Mouse (Mus musculus) gastrocnemius, postnatal 25 days (tissue): ENCODE results near the gene Ccdc141. TPM values are rescaled to one million over a fixed set of nuclear protein-coding genes. Genes with fewer than 3 reads are reported as not detected.
A peak's percentile ranks its signal among the peaks of the same experiment; 100 is the strongest.

Experiments used
- DNase-seq: peaks from one replicate; pipeline ENCODE4 v3.0.0; 2022
- total RNA-seq, 2 experiments: library from RNA; stranded (reverse); gene quantifications; 1 replicate in 1 of 2; 2 replicates in 1 of 2; pipeline ENCODE4 v1.2.3; 2021

Gene Ccdc141
- total RNA-seq, 2 experiments from 2014 or later: 10.7 to 14.5 TPM

DNA sequence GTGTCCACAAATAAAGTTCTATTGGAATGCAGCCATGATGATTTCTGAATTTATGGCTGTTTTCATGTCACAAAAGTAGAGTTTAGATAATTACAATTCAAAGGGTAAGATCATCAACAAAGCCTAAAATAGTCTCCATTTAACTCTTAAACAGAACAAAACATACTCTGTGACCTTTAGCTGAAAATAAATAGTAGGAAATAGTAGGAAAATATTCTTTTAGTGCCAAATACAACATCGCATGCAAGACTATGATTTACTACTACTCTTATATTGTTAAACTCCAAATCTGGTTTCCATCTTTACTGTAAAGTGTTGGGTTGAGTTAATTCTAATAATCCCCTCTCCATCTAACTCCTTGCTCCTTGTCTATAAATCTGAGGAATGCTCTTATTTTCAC is 37.0 kb downstream of the Ccdc141 start:
- DNase-seq: no peak

DNA sequence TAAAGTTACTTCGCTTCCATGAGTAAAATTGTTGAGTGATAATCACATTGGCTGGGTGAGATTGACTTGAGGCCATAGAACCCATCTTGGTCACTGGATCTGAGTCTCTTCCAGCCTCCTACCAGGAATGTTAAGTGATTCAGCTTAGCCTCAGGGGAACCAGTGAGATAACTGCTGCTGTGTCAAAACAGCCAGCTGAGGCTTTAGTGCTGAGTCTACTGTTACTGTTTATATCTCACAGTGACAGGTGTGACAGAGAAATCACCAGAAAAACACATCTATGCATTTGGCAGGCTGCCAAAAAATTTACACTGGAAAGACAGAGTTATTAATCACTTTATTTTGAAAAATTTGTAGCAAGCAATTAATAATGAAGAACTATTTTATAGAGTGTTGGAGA is 43.5 kb downstream of the Ccdc141 start:
- no peak for DNase-seq

DNA sequence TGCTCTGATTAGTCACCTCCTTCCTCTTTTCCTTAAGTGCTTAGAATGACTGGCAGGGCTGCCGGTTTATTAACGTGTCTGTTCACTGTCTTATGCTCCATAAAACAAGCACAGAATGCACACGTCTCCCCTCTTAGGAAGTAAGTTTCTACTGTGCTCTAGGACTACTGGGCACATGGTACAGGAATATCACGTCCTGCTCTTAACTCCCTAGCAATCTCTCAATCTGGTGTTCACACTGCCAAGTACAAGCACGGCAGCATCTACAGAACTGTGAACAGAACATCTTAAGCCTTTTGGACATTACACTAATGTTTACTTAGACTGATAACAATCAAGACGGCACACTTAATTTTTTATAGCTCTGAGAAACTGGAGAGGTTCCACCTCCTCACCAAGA is 52.3 kb downstream of the Ccdc141 start:
- no peak for DNase-seq

DNA sequence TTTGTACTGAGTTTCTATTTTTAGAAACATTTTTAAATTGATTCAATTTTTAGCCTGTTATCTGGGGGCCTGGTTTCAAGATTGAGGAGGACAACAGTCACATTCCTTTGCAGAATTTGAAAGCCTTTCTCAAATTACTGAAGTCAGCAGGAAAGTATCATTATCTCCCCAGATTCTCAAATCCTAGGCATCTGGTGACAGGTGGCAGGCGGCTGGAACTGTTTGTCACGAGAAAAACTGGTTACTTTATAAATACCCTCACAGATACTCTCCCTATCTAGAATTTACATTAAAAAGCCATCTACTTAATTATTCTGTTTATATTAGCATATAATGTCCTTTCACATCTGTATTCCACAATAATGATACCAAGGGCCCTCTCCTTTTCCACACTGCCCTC is 56.1 kb downstream of the Ccdc141 start:
- DNase-seq: no peak

DNA sequence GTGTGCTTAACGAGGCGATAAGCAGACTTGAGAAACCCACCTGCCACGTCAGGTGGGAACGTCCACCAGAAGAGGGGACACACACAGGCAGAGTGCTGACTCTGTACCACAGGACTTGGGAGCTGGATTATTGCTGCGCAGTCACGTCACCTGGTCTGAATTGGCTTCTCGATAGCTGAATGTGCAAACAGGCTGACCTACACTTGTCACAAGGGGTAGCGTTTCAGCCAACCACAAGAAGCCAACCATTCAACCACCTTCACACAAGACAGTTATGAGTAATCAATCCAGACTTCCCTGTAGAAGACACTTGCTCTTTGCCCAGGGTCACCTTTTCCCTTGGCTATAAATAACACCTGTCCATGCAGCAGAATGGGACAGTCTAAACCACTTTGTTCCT is 56.6 kb downstream of the Ccdc141 start:
- DNase-seq: peak; percentile 20

DNA sequence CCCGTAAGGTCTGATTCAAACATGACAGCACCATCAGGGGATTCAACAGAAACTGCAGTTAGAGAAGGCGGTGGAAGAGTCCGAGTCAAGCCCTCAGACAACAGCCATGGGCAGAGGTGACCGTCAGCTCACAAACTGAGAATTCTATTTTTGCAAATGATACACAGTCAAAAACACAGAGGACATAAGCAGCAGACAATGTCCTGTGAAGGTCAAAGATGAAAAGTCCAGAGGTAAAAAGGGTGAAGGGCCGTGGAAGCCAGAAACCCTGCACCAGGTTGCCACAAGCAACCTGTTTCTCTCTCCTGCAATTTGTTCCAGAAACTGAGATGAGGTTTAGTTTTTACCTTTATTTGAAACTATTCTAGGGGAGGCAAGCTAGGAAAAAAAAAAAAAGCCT is 57.4 kb downstream of the Ccdc141 start:
- DNase-seq: no peak

DNA sequence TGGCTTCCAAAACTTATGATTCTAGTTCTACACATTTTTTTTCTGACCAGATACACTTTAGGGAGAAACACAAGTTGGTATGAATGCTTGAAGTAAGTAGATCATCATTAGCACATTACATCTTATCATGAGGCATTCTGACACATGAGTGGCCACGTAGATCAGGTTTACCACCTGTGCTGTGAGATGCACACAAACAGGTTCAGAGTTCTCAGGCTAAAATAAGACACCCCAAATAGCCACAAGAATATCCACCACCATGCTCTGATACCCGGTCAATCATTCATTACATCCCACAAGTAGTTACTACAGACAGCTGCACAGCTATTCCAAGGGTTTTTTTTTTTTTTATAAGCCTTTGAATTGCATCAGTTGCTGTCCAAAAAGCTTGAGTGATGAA is 59.3 kb downstream of the Ccdc141 start:
- no peak for DNase-seq

DNA sequence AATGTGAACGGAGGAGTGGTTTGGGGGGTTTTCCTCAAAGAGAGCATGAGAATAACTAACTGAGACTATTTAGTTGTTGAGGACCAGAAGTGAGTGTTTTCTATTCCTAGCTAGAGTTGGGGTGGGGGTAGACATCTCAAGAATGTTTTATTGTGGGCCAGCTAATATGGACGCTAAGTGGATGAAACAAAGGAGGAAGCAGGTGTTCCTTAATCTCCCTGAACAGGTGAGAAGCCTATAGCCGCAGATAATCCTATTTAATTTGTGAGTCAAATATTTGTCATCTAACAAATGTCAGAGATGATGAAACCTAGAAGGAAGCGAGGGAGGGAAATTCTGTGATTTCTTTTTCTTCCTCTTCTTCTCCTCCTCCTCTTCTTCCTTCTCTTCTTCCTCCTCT is 60.1 kb downstream of the Ccdc141 start:
- DNase-seq: no peak

DNA sequence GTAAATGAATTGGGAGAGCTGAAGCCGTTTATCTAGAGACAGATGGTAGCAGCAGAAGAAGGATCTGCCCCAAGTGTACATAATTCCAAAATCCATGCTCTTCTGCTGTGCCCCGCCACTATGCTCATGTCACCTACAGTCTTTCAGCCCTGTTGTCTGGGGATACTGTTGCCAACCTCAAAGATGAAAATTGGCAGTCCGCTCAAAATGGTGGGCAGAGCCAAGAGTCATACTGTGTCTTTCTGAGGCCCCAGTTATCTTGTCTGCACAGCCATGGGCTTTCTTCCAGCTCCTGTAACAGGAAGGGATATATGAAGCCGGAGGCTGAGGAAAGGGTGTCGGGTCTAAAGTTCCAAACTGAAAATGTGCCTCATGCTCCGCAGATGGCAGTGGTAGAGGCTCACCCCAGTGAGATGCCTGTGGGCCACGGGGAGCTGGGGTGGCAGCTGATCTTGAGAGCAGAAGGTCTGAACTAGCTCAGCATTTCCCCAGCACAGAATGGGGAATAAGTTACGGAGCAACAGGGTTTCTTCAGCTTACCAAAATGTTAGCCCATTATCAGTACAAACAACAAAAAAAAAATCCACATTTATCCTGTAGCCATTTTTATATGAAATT is 60.8 kb downstream of the Ccdc141 start:
- peak; percentile 12 for DNase-seq

DNA sequence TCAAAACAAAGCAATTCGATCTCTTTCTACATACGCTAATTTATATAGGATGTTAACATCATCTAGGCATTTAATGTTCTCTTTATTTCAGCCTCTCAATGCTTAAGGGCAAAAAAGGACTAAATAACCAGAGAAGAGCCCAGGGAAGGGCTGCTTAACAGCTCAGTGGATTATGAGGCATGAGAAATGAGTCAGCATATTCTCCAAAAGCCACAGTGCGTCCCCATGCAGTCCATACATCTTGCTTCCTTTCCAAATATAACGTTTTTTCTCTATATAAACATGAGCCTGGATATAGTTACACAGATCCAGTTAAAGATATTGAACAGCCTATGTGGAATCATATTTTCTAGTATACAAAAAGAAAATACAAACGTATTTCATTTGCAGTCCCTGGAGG is 61.9 kb downstream of the Ccdc141 start:
- DNase-seq: no peak

DNA sequence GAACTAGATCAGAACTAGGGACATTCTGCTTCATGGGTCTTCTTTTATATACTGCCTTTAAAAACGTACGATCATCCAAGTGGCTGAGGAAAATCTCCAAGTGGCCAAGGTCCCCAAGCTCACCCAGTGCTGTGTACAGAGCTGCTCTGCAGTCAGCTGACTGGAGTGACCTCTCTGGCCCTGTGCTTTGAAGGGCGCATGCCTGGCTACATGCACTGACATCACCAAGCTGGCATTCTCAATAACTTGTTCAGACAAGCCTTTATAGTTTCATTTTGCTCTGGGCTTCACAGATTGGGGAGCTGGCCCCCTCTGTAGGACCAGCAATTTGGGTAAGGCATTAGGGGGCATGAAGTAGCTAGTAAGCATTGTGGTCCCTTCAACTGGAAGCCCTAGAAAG is 64.3 kb downstream of the Ccdc141 start:
- no peak for DNase-seq

DNA sequence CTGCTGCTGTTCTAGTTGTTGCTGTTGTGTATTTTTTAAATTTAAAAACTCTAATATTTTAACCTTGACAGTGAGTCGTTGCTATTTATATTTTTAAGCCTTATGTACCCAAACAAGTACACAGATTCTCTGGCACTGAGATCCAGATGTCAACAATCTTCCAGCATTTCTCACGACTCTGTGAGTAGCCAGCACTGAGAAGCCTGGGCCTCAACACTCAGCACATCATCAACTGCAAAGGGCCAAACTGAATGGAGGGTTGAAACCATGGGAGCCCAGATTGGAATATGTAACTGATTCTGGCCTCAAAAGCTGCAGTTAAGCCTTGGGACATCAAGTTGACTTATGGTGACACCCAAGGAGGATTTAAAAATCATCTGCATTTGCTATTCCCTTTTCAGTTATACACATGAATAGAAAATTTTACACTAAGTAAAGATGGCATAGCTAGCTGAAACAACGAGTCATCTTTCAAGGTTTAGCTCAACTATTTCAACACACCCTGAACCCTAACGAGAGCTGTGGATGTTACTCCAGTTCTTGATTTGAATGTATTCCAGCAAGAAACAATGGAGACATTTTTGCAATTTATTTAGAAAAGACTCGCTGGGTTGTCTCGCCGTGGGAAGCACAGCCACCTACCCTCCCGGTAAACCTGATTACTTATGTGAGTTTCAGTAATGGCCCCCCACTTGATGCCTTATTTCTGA is 65.3 kb downstream of the Ccdc141 start:
- DNase-seq: no peak

DNA sequence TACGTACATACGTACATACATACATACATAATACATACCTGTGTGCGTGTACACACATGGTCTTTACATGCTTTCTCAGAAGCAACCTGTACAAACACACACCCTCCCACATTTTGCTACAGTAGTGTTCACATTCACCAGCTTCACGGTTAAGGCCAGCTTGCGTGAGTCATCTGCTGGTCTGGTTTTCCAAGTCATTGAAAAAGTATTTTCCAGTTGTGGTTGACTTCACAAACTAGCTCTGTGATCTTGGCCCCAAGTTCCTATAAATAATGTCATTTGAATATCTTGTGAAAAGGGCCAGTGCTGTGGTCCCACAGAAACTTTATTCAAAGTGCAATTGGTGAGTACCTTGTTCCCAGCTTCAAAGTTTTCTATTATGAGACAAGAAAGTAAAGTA is 67.9 kb downstream of the Ccdc141 start:
- no peak for DNase-seq

DNA sequence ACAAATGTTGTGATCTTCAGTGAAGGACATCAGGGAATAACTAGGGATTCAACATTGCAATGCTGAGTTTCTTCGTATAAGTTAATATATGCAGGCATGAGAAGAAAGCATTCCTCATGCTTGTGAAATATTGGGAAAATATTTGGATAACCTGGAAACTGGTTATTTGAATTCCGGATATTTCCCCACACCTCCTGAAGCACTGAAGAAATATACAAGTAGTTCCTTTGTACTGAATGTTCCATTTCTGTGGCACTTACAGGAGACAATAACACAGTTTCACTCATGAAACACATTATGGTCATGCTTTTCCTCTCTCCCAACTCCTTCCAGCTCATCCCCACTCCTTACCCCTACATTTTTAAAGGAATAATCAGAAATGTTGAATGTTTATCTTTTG is 70.6 kb downstream of the Ccdc141 start:
- DNase-seq: no peak

DNA sequence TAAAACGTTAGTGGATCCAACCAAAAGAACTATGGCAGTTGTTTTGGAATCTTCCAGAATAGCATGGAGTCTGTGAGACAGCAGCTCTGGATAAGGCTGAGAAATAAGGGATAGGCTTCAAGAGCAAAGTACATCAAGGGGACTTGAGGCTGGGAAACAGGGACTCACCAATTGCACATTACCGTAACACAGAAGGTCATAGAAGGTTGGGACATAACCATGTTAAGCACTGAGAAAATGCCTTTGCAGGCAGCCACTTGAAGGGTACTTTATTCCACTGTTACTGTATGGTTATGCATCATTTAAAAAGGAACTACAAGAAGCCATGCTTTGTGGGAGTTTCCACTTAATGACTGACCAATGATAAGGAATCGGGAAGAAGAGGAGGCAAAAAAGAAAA is 71.7 kb downstream of the Ccdc141 start:
- DNase-seq: no peak

DNA sequence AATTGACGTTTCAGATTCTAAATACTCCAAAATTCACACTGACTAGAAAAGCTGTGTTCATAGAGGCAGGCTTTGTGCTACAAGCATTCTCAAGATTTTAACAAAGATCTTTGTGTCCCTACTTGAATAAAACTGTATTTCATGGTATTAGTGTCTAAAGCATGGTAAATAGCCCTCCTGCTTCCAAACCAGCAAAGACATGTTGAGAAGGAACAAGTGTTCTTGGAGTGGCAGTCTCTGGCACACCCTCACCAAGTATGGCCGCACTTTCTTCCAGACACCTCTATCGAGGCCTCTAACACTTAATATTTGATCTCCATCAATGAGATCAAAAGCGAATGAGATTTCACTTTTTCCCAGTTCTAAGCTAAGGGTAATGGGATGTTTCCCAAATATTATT is 78.7 kb downstream of the Ccdc141 start:
- DNase-seq: no peak

DNA sequence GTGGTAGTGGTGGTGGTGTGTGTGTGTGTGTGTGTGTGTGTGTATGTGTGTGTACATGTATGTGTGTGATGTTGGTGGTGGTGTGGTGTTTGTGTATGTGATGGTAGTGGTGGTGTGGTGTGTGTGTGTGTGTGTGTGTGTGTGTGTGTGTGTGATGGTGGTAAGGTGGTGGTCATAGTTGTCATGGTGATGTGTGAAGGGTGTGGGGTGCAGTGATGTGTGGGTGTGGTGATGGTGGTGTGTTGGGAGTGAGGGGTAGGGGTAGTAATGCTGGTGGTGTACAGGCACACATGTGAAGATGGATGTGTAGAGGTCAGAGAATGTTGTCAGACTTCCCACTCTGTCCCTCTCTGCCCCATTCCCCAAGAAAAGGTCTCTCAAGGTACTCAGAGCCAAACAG is 85.1 kb downstream of the Ccdc141 start:
- no peak for DNase-seq

DNA sequence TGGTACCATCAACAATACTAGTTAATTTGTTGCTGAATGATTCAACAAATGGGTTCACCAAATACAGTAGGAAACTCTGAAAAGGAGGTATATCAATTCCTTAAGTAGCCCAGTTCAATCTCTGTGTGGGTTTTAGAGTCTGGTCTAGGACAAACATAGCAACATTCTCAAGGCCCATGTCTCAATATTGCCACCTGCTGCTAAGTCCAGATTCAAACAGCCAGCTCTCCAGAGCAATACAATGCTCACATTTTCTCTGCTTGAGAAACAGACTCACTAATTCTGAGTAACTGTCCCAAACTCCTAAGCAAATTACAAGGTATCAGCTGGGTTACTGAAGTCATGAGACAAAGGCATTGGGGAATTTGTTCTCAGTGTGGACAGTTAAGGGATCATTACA is 85.8 kb downstream of the Ccdc141 start:
- no peak for DNase-seq

DNA sequence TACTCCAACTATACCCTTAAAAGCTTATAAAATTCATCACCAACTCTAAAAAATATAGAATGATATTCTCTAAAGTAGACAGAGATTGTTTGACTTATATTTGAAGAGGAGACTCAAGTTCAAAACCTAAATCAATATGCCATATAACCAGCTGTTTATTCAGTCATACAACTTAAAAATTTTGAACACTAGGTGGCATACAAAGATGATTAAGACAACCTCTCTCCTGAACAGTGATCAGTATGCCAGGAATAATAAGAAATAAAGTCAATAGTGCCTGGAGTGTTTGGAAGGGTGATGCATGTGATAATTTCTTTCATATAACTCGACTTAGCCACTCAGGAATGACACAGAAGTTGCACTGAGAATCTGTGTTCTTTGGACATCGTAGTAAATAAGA is 89.3 kb downstream of the Ccdc141 start:
- no peak for DNase-seq

DNA sequence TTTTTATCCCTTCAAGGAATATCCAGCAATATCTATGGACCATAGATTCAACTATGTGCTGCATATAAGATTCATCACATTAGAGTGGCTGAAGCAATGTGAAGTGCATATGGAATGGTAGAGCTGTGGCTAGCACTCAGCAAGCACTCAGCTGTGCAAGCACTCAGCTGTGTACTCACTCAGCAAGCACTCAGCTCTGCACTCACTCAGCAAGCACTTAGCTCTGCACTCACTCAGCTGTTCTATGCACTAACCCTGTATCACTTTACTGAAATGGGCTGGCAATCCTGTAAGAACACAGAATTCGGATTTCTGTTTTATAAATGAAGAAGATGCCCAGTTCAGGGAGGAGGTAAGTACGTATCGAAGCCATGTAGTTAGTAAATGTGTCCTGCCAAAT is 89.8 kb downstream of the Ccdc141 start:
- no peak for DNase-seq

DNA sequence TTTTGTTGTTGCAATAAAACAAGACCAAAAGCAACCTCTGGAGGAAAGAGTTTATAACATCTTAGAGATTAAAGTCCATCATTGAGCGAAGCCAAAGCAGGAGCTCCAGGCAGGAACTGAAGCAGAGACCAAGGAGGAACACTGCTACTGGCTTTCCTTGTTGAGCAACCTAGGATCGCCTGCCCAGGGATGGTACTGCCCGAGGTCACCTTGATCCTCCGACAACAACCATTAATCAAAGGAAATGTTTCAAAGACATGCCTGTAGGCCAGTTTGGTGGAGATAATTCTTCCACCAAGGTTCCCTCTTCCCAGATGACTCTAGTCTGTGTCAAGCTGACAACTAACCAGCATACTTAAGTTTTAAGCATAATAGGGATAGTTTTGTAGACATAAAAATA is 91.7 kb downstream of the Ccdc141 start:
- DNase-seq: no peak

DNA sequence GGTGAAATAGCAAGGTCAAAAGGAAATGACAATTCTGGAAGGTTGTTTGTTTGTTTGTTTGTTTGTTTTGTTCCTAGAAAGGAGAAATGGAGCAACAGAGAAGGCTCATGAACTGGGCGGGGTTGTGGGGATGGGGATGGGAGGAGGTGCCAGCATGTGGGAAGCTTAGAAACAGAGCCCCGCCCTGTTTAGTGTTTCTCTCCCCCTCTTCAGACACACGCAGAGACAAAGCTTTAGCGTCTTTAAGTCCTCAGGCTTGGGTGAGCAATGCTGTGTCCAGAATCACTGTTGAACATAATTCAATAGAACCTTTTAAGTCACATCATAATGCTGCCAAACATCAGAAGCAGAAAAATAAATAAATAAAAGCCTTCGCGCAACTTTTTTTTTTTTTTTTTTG is 96.1 kb downstream of the Ccdc141 start:
- DNase-seq: no peak

DNA sequence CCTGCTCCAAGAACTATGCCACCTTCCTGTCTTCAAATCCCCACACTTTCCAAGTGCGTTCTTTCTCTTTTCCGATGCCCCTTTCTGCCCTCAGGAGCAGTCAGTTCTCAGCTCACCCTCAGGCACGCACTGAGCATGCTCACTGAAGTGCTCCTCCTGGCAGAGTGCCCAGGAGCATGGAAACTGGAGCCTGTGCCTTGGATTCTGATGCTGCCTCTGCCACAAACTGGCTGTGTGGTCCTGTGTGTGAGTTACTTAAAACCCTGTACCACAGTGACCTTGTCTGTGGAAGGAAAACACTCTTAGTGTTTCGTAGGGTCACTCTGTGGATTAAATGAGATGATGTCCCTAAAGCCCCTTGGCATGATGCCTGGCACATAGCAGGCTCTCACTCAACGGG is 96.5 kb downstream of the Ccdc141 start:
- no peak for DNase-seq

DNA sequence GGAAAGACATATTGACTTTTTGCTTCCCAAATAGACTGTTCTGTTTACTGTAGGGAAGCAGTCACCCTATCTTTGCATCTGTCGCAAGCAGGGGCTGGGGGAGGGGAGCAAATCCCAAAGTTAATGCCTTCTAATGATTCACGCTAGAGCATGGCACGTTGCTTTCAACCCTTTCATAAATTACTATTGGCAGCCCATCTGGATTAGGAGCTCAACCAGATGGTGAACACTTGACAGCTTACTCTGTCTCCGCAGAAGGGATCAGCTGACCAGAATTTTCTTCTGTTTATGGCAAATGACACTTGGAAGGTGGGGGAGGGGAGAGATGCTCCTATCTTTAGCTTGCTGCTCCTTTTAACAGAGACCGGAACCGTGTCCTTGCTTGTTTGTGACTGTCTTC is 105.1 kb downstream of the Ccdc141 start:
- no peak for DNase-seq

DNA sequence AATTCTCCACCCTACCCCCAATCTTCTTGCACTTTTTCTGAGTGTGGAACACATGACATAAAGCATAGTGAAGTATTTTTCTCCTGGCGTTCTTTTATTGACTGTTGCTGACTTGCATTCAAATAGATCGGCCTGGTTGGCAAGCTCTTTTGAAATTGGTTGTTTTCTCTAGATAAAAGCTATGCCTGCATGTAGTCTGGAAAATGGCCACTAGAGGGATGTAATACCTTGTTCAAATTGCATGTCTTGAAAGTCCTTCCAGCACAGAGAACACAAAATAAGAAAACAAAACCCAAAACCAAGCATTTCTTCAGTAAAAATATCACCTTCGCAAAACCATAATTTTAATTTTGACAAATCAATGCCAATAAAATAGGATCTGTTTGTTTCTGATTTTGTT is 108.6 kb downstream of the Ccdc141 start:
- no peak for DNase-seq
